Comparison of ENCODE assay signal across 10 mouse cellular contexts in genomic region chr16:97252997-97253635, GRCm38 (mm10).
A peak's percentile ranks its signal among the peaks of the same experiment; 100 is the strongest.
DNase-seq lines count a peak whose midpoint lies in the region; ATAC-seq lines count a peak whose summit lies in the region.
"Had no signal": no experiment of that assay in that cellular context is flagged by ENCODE, and none has a peak within 500 bp of the region (broad histone marks: within the 10 kb centered on the region; RNA-seq: fewer than 3 reads in every experiment).

No protein-coding gene starts in this region.

- WGBS in midbrain, embryonic 14.5 days: 48% methylated on average over 2 of the region's 2 CpGs
- 44% methylated on average over 2 of the region's 2 CpGs for WGBS in midbrain, embryonic 13.5 days
- WGBS in heart, embryonic 10.5 days: 48% methylated on average over 2 of the region's 2 CpGs

- no peak overlapping the region for H3K4me2 ChIP-seq in midbrain, embryonic 14.5 days (ENCODE audit: low read length)
- H3K4me2 ChIP-seq in midbrain, embryonic 13.5 days (replicated peaks): no peak overlapping the region
- H3K4me2 ChIP-seq: forebrain, embryonic 12.5 days had no signal

- DNase-seq in midbrain, embryonic 14.5 days: peak; percentile 46
- peak; percentile 73 for DNase-seq in ZHBTc4 (ENCODE audit: low read depth, low spot score)
- DNase-seq in frontal cortex, postnatal 36 days (ENCODE audit: low spot score in 2 of 2): peak; percentile 30 to 35
- peak; percentile 14 for DNase-seq in right cerebral cortex, postnatal 14 days
- DNase-seq in cerebellum, postnatal 4 days (ENCODE audit: low spot score in 2 of 2): no peak
- DNase-seq in heart, embryonic 10.5 days (ENCODE audit: low spot score): no peak

- H3K9ac ChIP-seq in midbrain, embryonic 14.5 days (replicated peaks; ENCODE audit: low read length): no peak overlapping the region
- no peak overlapping the region for H3K9ac ChIP-seq in midbrain, embryonic 13.5 days (replicated peaks)
- H3K9ac ChIP-seq: forebrain, embryonic 12.5 days had no signal

- no peaks in the 10 kb centered on the region for H3K9me3 ChIP-seq in midbrain, embryonic 14.5 days (ENCODE audit: control insufficient read depth, low read length)
- H3K9me3 ChIP-seq in midbrain, embryonic 13.5 days: no peaks in the 10 kb centered on the region
- no peaks in the 10 kb centered on the region for H3K9me3 ChIP-seq in heart, embryonic 10.5 days
- H3K9me3 ChIP-seq: forebrain, embryonic 12.5 days had no signal

- no peak for ATAC-seq in midbrain, embryonic 14.5 days (ENCODE audit: low FRiP score, low TSS enrichment)
- no peak for ATAC-seq in midbrain, embryonic 13.5 days
- ATAC-seq: lung, postnatal 0 days had no signal

- H3K4me3 ChIP-seq in midbrain, embryonic 14.5 days (replicated peaks; ENCODE audit: low read depth, low read length): no peak overlapping the region
- H3K4me3 ChIP-seq in midbrain, embryonic 13.5 days (replicated peaks): no peak overlapping the region
- H3K4me3 ChIP-seq in heart, embryonic 10.5 days: no peak overlapping the region
- H3K4me3 ChIP-seq: forebrain, embryonic 12.5 days had no signal

- H3K4me1 ChIP-seq in midbrain, embryonic 14.5 days (ENCODE audit: control insufficient read depth, insufficient read depth, low read length): no peaks in the 10 kb centered on the region
- 0 out of 2 replicates have a peak, but pooled peaks cover 2% of the 10 kb centered on the region for H3K4me1 ChIP-seq in midbrain, embryonic 13.5 days (replicated peaks)
- H3K4me1 ChIP-seq in heart, embryonic 10.5 days: no peaks in the 10 kb centered on the region

- H3K36me3 ChIP-seq in midbrain, embryonic 14.5 days (ENCODE audit: control insufficient read depth, insufficient read depth, low read length): no peaks in the 10 kb centered on the region
- H3K36me3 ChIP-seq in midbrain, embryonic 13.5 days: no peaks in the 10 kb centered on the region
- H3K36me3 ChIP-seq in heart, embryonic 10.5 days: no peaks in the 10 kb centered on the region
- H3K36me3 ChIP-seq: forebrain, embryonic 12.5 days had no signal

- H3K27me3 ChIP-seq in midbrain, embryonic 14.5 days (ENCODE audit: control insufficient read depth, insufficient read depth, low read length): no peaks in the 10 kb centered on the region
- H3K27me3 ChIP-seq in midbrain, embryonic 13.5 days: no peaks in the 10 kb centered on the region
- no peaks in the 10 kb centered on the region for H3K27me3 ChIP-seq in heart, embryonic 10.5 days (ENCODE audit: insufficient read depth, poor library complexity, severe bottlenecking)
- H3K27me3 ChIP-seq: forebrain, embryonic 12.5 days had no signal

- H3K27ac ChIP-seq in midbrain, embryonic 14.5 days (replicated peaks; ENCODE audit: low read depth, low read length): no peak overlapping the region
- H3K27ac ChIP-seq in midbrain, embryonic 13.5 days: no peak overlapping the region
- H3K27ac ChIP-seq in heart, embryonic 10.5 days: no peak overlapping the region
- H3K27ac ChIP-seq: forebrain, embryonic 12.5 days; kidney, postnatal 0 days had no signal

Comparison
In these comparisons a context has a peak if more than half of its experiments do, and no peak if none do; other contexts are left out.
1. DNase-seq: peak in midbrain, embryonic 14.5 days (single experiment), ZHBTc4 (single experiment), frontal cortex, postnatal 36 days (2 of 2) and right cerebral cortex, postnatal 14 days (single experiment); none in cerebellum, postnatal 4 days (0 of 2) and heart, embryonic 10.5 days (single experiment).